Mouse (Mus musculus): Measurements from ENCODE around the gene Fyn. TPM values are rescaled to one million over a fixed set of nuclear protein-coding genes. Genes with fewer than 3 reads are reported as not detected.

Gene Fyn
- total and polyA plus RNA-seq, 3 experiments = 89.7 to 127 (median 101) TPM

DNA sequence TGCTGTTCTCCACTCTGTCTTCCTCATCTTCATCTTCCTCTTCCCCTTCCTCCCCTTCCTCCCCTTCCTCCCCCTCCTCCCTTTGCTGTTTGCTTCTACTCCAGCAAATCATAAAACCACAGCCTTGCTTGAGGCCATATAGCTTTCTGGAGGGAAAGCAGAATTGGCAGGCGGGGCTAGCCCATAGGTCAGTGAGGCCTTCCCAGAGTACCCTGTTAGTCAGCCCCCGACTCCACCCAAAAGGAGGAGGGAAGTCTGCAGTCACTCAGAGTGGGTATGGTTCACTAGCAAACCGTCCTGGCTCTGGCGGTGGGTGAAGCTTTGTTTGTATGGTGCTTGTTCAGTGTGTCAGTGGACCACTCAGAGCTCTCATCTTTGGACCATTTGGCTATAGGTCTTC is 80.5 kb downstream of the Fyn start:
- no peak overlapping the region; the same call in 1 of the 2 replicates for H3K4me3 ChIP-seq (ENCODE audit: low read depth, low read length)
- ATAC-seq (ENCODE audit: extremely low read depth, insufficient number of reproducible peaks, low FRiP score, poor library complexity, severe bottlenecking) = peak; percentile 77

DNA sequence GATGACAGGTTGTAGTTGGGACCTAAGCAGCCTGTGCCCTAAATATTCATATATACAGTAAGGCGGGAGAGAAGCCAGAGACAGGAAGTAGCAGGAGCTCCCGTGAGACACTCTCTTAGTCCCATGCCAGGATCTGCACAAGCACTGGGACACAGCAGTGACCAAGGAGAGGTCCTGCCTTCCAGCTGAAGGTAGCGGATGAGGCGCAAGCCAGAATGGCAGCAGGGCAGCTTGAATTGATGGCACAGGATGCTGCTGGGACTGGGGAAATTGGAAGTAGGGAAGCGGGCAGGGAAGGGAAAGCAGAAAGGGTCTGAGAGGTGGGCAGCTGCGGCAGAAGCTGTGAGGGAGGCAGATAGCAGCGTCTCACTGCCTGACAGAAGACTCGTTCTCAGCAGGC is 81.7 kb downstream of the Fyn start:
- H3K4me3 ChIP-seq (ENCODE audit: low read depth, low read length) = no peak overlapping the region
- no peaks in the 10 kb centered on the region for H3K9me3 ChIP-seq (replicated peaks)
- H3K4me1 ChIP-seq (ENCODE audit: insufficient read depth, low read depth, low read length) = peaks cover 68% of the 10 kb centered on the region
- H3K27me3 ChIP-seq (ENCODE audit: insufficient read depth, low read length) = no peaks in the 10 kb centered on the region
- TF ChIP-seq GATA2 (IDR thresholded peaks at IDR 0.05; ENCODE audit: borderline replicate concordance, low read depth, low read length) (no peak), CTCF (IDR thresholded peaks at IDR 0.05; ENCODE audit: low read depth, low read length) (no peak), GATA1 (IDR thresholded peaks at IDR 0.05; ENCODE audit: borderline replicate concordance, low read length) (no peak), POLR2AphosphoS5 (IDR thresholded peaks at IDR 0.05; ENCODE audit: insufficient replicate concordance, low read depth, low read length) (no peak), TAL1 (conservative IDR thresholded peaks at IDR 0.05; ENCODE audit: low read depth, low read length) (no peak)
- H3K36me3 ChIP-seq (replicated peaks) = peaks cover 47% of the 10 kb centered on the region
- DNase-seq (ENCODE audit: low spot score) (no peak), ATAC-seq (ENCODE audit: extremely low read depth, insufficient number of reproducible peaks, low FRiP score, poor library complexity, severe bottlenecking) (no peak)

More for the DNA sequence above, 80.5 kb downstream of the Fyn start:
- H3K9me3 ChIP-seq (replicated peaks) = no peaks in the 10 kb centered on the region
- no peak for TF ChIP-seq POLR2AphosphoS5 (IDR thresholded peaks at IDR 0.05; ENCODE audit: insufficient replicate concordance, low read depth, low read length)
- TF ChIP-seq GATA2 (IDR thresholded peaks at IDR 0.05; ENCODE audit: borderline replicate concordance, low read depth, low read length) = no peak
- TF ChIP-seq GATA1 (IDR thresholded peaks at IDR 0.05; ENCODE audit: borderline replicate concordance, low read length) = no peak
- TF ChIP-seq TAL1 (conservative IDR thresholded peaks at IDR 0.05; ENCODE audit: low read depth, low read length) = no peak
- TF ChIP-seq CTCF (IDR thresholded peaks at IDR 0.05; ENCODE audit: low read depth, low read length) = no peak
- peak; percentile 36 for DNase-seq (ENCODE audit: low spot score)
- H3K27me3 ChIP-seq (ENCODE audit: insufficient read depth, low read length) = no peaks in the 10 kb centered on the region
- H3K36me3 ChIP-seq (replicated peaks) = peaks cover 46% of the 10 kb centered on the region
- H3K4me1 ChIP-seq (ENCODE audit: insufficient read depth, low read depth, low read length) = peaks cover 61% of the 10 kb centered on the region

DNA sequence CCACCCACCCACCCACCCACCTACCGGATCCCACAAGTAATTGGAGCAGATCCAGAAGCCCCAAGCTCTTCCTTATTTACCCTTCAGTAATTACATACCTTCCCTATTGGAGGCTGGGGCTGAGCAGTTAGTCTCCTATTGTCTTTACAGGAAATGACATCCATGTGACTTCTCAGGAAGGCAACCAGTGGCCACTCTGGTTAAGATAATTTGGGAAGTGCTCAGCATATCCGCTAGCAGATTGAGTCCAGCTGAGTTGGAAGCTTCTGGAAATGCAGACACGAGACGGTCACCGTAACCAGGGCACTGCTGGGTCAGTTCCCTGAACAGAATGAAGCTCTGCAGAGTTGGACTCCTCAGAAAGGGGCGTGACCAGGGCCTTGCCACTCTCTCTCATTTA is 82.4 kb downstream of the Fyn start:
- DNase-seq (ENCODE audit: low spot score) (no peak), ATAC-seq (ENCODE audit: extremely low read depth, insufficient number of reproducible peaks, low FRiP score, poor library complexity, severe bottlenecking) (no peak)
- H3K9me3 ChIP-seq (replicated peaks) = no peaks in the 10 kb centered on the region
- H3K4me1 ChIP-seq (ENCODE audit: insufficient read depth, low read depth, low read length) = peaks cover 70% of the 10 kb centered on the region
- H3K36me3 ChIP-seq (replicated peaks) = peaks cover 51% of the 10 kb centered on the region
- no peak for TF ChIP-seq POLR2AphosphoS5 (IDR thresholded peaks at IDR 0.05; ENCODE audit: insufficient replicate concordance, low read depth, low read length)
- TF ChIP-seq GATA2 (IDR thresholded peaks at IDR 0.05; ENCODE audit: borderline replicate concordance, low read depth, low read length) = no peak
- TF ChIP-seq CTCF (IDR thresholded peaks at IDR 0.05; ENCODE audit: low read depth, low read length) = no peak
- no peak for TF ChIP-seq GATA1 (IDR thresholded peaks at IDR 0.05; ENCODE audit: borderline replicate concordance, low read length)
- TF ChIP-seq TAL1 (conservative IDR thresholded peaks at IDR 0.05; ENCODE audit: low read depth, low read length) = no peak
- H3K27me3 ChIP-seq (ENCODE audit: insufficient read depth, low read length) = no peaks in the 10 kb centered on the region
- H3K4me3 ChIP-seq (ENCODE audit: low read depth, low read length) = no peak overlapping the region

DNA sequence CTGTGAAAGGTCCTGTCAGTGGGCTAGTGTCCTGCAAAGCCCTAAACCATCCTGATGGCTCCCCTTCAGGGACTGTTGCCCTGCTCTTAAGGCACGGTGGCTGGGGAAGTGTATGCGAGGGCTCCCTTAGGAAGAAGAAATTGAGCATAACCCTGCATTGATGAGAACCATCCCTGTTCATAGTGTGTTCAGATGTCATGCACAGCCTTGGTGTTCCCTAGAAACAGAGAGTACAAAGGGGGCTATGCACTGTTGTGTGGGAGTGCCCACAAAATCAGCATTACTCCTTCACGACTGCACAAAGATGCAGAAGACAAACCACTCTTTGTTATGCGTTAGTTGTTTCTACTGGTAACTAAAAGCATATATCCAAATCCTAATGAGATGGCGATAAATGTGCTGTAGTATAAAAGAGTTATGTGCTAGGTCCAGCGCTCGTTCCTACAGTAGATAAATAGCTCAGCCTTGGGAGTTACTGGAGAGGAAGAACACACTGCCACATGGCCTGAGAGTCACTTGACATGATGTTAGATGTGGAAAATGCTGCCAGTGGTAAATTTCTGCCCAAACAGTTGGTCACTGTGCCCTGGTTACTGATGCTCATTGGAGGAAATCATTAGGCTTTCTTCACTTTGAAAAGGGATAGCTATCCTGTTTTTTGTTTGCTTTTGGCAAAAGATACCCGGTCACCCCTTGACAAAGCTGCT is 83.4 kb downstream of the Fyn start:
- H3K9me3 ChIP-seq (replicated peaks) = no peaks in the 10 kb centered on the region
- peaks cover 54% of the 10 kb centered on the region for H3K36me3 ChIP-seq (replicated peaks)
- TF ChIP-seq TAL1 (conservative IDR thresholded peaks at IDR 0.05; ENCODE audit: low read depth, low read length) = no peak
- no peak for TF ChIP-seq CTCF (IDR thresholded peaks at IDR 0.05; ENCODE audit: low read depth, low read length)
- no peak for TF ChIP-seq POLR2AphosphoS5 (IDR thresholded peaks at IDR 0.05; ENCODE audit: insufficient replicate concordance, low read depth, low read length)
- no peak for TF ChIP-seq GATA1 (IDR thresholded peaks at IDR 0.05; ENCODE audit: borderline replicate concordance, low read length)
- no peak for TF ChIP-seq GATA2 (IDR thresholded peaks at IDR 0.05; ENCODE audit: borderline replicate concordance, low read depth, low read length)
- H3K4me3 ChIP-seq (ENCODE audit: low read depth, low read length) = no peak overlapping the region
- no peaks in the 10 kb centered on the region for H3K27me3 ChIP-seq (ENCODE audit: insufficient read depth, low read length)
- ATAC-seq (ENCODE audit: extremely low read depth, insufficient number of reproducible peaks, low FRiP score, poor library complexity, severe bottlenecking) = no peak
- DNase-seq (ENCODE audit: low spot score) = no peak
- peaks cover 76% of the 10 kb centered on the region for H3K4me1 ChIP-seq (ENCODE audit: insufficient read depth, low read depth, low read length)

DNA sequence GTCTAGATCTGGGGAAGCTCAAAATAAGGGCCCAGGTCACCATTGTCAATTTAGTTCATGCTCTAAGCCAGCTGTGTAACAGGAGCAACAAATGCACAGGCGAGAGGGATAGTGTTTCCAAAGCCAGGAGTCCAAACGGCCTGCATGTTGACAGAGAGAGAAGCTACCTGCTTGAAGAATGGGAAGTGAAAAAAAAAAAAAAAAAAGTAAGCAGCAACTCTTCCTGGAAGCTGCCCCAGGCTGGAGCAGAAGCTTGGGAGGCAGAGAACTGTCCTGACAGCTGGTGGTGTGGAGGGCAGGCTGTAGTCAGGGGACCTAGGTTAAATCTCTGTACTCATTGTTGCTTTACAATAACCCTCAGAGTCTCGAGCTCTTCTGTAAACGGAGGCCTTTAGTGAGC is 86.7 kb downstream of the Fyn start:
- no peak for ATAC-seq (ENCODE audit: extremely low read depth, insufficient number of reproducible peaks, low FRiP score, poor library complexity, severe bottlenecking)
- H3K4me1 ChIP-seq (ENCODE audit: insufficient read depth, low read depth, low read length) = peaks cover 80% of the 10 kb centered on the region
- no peak for DNase-seq (ENCODE audit: low spot score)
- H3K36me3 ChIP-seq (replicated peaks) = peaks cover 77% of the 10 kb centered on the region
- H3K27me3 ChIP-seq (ENCODE audit: insufficient read depth, low read length) = no peaks in the 10 kb centered on the region
- no peaks in the 10 kb centered on the region for H3K9me3 ChIP-seq (replicated peaks)
- TF ChIP-seq TAL1 (conservative IDR thresholded peaks at IDR 0.05; ENCODE audit: low read depth, low read length) (no peak), GATA2 (IDR thresholded peaks at IDR 0.05; ENCODE audit: borderline replicate concordance, low read depth, low read length) (no peak), GATA1 (IDR thresholded peaks at IDR 0.05; ENCODE audit: borderline replicate concordance, low read length) (no peak), CTCF (IDR thresholded peaks at IDR 0.05; ENCODE audit: low read depth, low read length) (no peak), POLR2AphosphoS5 (IDR thresholded peaks at IDR 0.05; ENCODE audit: insufficient replicate concordance, low read depth, low read length) (no peak)
- no peak overlapping the region; the same call in 1 of the 2 replicates for H3K4me3 ChIP-seq (ENCODE audit: low read depth, low read length)

DNA sequence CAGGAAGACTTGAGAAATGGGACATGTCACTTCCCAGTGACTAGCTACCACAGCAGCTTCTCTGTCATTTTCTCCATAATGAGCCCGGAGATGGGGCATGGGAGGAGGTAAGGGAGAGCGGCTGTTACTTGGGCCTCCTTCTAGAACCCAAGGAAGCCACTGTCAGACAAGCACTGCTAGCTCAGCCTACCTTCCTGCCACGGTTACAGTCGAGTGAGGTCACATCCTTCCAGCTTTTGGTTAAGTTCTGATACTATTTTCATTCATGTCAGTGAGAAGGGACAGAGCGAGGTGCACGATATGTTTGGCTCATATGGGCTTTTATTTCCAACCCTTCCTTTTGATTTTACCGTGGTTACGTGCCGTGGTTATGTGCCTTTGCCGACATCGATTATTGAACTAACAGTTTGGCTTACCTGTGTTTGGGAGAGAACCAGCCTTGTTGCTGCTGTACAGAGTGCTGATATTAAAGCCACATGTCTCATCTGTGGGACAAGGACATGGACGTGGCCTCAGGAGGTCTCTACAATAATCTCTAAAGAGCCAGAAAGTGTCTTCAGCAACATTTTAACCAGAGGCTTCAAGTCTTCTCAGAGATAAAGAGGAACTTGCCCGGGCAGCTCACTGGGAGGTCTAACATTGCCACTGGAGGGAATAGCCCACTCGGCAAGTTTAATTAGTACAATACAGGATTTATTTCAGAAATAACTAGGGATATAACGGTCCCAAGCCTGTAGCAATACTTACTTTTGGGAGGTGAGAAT is 87.4 kb downstream of the Fyn start:
- Histone ChIP-seq H3K4me3 (ENCODE audit: low read depth, low read length) (no peak overlapping the region; the same call in 1 of the 2 replicates), H3K27me3 (ENCODE audit: insufficient read depth, low read length) (no peaks in the 10 kb centered on the region), H3K4me1 (ENCODE audit: insufficient read depth, low read depth, low read length) (peaks cover 75% of the 10 kb centered on the region), H3K9me3 (replicated peaks) (no peaks in the 10 kb centered on the region), H3K36me3 (replicated peaks) (peaks cover 74% of the 10 kb centered on the region)
- TF ChIP-seq GATA1 (IDR thresholded peaks at IDR 0.05; ENCODE audit: borderline replicate concordance, low read length) (no peak), GATA2 (IDR thresholded peaks at IDR 0.05; ENCODE audit: borderline replicate concordance, low read depth, low read length) (no peak), TAL1 (conservative IDR thresholded peaks at IDR 0.05; ENCODE audit: low read depth, low read length) (no peak), CTCF (IDR thresholded peaks at IDR 0.05; ENCODE audit: low read depth, low read length) (no peak)
- DNase-seq (ENCODE audit: low spot score) (peak; percentile 34), ATAC-seq (ENCODE audit: extremely low read depth, insufficient number of reproducible peaks, low FRiP score, poor library complexity, severe bottlenecking) (peak; percentile 32; the same call in 1 of the 2 replicates)
